Mouse (Mus musculus) liver, adult 2 months (tissue): ENCODE measurements around the gene Eif4ebp2.

ENCODE experiments used
- CTCF ChIP-seq: fragments of 200-500 bp; IDR thresholded peaks from 2 replicates; pipeline ENCODE4 v1.5.1; 2011; ENCODE audit warnings: low read depth, low read length, control low read depth
- POLR2A ChIP-seq: fragments of 200-500 bp; IDR thresholded peaks from 2 replicates; pipeline ENCODE4 v1.6.1; 2011; ENCODE audit warnings: low read length, control low read depth; ENCODE audit not compliant: insufficient read depth; ENCODE audit errors: extremely low read depth

GRCm38 (mm10) chr10:61423289-61423688 is 29.2 kb downstream of the Eif4ebp2 start:
- TF ChIP-seq POLR2A = no peak
- TF ChIP-seq CTCF = peak; percentile 82
